ENCODE assay signal across 17 mouse cellular contexts in the genomic region with DNA sequence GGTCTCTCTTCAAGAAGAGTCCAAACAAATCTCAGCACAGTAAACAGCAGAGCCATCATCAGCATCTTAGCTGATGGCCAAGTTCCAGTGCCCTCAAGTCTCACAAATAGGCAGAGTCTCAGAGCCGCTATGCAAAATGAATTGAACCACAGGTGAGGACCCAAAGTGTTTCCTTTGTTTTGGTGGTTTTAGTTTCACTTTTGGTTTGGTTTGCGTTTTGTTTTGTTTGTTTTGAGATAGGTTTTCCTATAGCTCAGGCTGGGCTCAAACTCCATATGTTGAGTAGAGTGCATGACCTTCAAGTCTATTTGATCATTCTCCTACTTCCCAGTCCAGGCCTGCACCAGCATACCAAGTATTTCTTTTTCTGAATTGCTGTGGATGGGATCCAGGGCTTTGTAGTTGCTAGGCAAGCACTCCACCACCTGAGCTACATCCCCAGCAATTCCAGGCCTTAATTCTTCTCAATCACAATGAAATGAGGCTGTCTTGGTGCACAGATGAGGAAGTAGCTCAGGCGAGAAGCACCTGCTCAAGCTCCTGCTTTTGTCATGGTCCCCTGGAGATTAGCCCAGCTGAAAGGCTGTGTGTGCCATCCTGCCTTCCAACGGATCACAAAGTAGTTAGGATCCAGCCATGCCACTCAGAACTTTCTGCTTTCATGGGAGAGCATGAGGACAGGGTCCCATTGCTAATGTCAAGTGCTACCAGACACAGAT. TPM values are rescaled to one million over a fixed set of nuclear protein-coding genes. Genes with fewer than 3 reads are reported as not detected.
DNase-seq lines count a peak whose midpoint lies in the region; ATAC-seq and TF ChIP-seq lines count a peak whose summit lies in the region.
"Had no signal": no experiment of that assay in that cellular context is flagged by ENCODE, and none has a peak within 500 bp of the region (broad histone marks: within the 10 kb centered on the region; RNA-seq: fewer than 3 reads in every experiment).

No protein-coding gene starts in this region.

- 0 out of 2 replicates have a peak overlapping the region, but pooled peaks have one; percentile 4 for H3K4me2 ChIP-seq in liver, embryonic 12.5 days
- peak overlapping the region; percentile 42 for H3K4me2 ChIP-seq in liver, postnatal 0 days (ENCODE audit: low read depth, low read length)
- H3K4me2 ChIP-seq: heart, embryonic 11.5 days; neural tube, embryonic 12.5 days had no signal

- no peak for TF ChIP-seq CTCF in liver, postnatal 0 days (IDR thresholded peaks at IDR 0.05; ENCODE audit: low read depth)

- TF ChIP-seq EP300 in liver, postnatal 0 days (IDR thresholded peaks at IDR 0.05; ENCODE audit: low read depth), result no peak

- peaks cover 13% of the 10 kb centered on the region for H3K4me1 ChIP-seq in liver, embryonic 12.5 days
- 0 out of 2 replicates have a peak, but pooled peaks cover 3% of the 10 kb centered on the region for H3K4me1 ChIP-seq in liver, postnatal 0 days (ENCODE audit: insufficient read depth)
- H3K4me1 ChIP-seq: limb, embryonic 10.5 days; neural tube, embryonic 12.5 days had no signal

- no peaks in the 10 kb centered on the region for H3K9me3 ChIP-seq in liver, embryonic 12.5 days (replicated peaks)
- H3K9me3 ChIP-seq in liver, postnatal 0 days (ENCODE audit: low read length), result no peaks in the 10 kb centered on the region
- H3K9me3 ChIP-seq: hindbrain, embryonic 10.5 days; limb, embryonic 10.5 days; midbrain, embryonic 10.5 days; neural tube, embryonic 12.5 days had no signal

- no peak overlapping the region for H3K27ac ChIP-seq in liver, embryonic 12.5 days
- no peak overlapping the region; the same call in 1 of the 2 replicates for H3K27ac ChIP-seq in liver, postnatal 0 days (ENCODE audit: low read depth)
- H3K27ac ChIP-seq: hindbrain, embryonic 10.5 days; layer of hippocampus, adult 2 months; limb, embryonic 10.5 days; midbrain, embryonic 10.5 days; neural tube, embryonic 12.5 days had no signal

- H3K27me3 ChIP-seq in liver, embryonic 12.5 days (replicated peaks), result peaks cover 2% of the 10 kb centered on the region
- no peaks in the 10 kb centered on the region for H3K27me3 ChIP-seq in liver, postnatal 0 days (ENCODE audit: insufficient read depth, low read length)

- 42% methylated on average over 4 of the region's 4 CpGs for WGBS in liver, embryonic 12.5 days (ENCODE audit: insufficient replicate concordance)
- 40% methylated on average over 4 of the region's 4 CpGs for WGBS in liver, postnatal 0 days (ENCODE audit: insufficient replicate concordance)

- no peak for DNase-seq in liver
- DNase-seq in MEL-GATA-1-ER (ENCODE audit: extremely low read depth, low read depth), result peak; percentile 33
- DNase-seq in liver, postnatal 0 days, result no peak
- DNase-seq in thymus, postnatal 25 days, result peak; percentile 26
- no peak for DNase-seq in adrenal gland, adult 18-20 months (ENCODE audit: low spot score in 2 of 2)
- DNase-seq in c-Kit-positive CD71-positive TER-119-positive erythroid progenitor cells, embryonic 14.5 days (ENCODE audit: low spot score), result no peak
- DNase-seq in frontal cortex, postnatal 10 days (ENCODE audit: low spot score in 2 of 2), result no peak
- DNase-seq: cerebellum, adult 9-11 months; kidney, adult 18-20 months; lung, adult 2 months had no signal

- no peak overlapping the region for H3K4me3 ChIP-seq in liver, embryonic 12.5 days
- H3K4me3 ChIP-seq in liver, postnatal 0 days (ENCODE audit: low read depth, low read length), result no peak overlapping the region
- H3K4me3 ChIP-seq: hindbrain, embryonic 10.5 days; layer of hippocampus, adult 2 months; limb, embryonic 10.5 days; midbrain, embryonic 10.5 days; neural tube, embryonic 12.5 days had no signal

- no peaks in the 10 kb centered on the region for H3K36me3 ChIP-seq in liver, embryonic 12.5 days
- no peaks in the 10 kb centered on the region for H3K36me3 ChIP-seq in liver, postnatal 0 days (replicated peaks; ENCODE audit: insufficient read depth, low read length)
- H3K36me3 ChIP-seq: hindbrain, embryonic 10.5 days; limb, embryonic 10.5 days; midbrain, embryonic 10.5 days; neural tube, embryonic 12.5 days had no signal

- no peak for ATAC-seq in liver, embryonic 12.5 days
- ATAC-seq in liver, postnatal 0 days, result no peak

- no peak overlapping the region for H3K9ac ChIP-seq in liver, embryonic 12.5 days
- no peak overlapping the region for H3K9ac ChIP-seq in liver, postnatal 0 days (replicated peaks)
- H3K9ac ChIP-seq: neural tube, embryonic 12.5 days had no signal

RNA-seq across cellular contexts. Expression of a gene that starts 5.1 kb away (rescaled TPM):
- 7.9 and 9.7 TPM in 2 replicates for polyA plus RNA-seq in liver, embryonic 12.5 days (2016; fragmentation: Nextera tagmentation; extraction: Ambion mirVana)
- polyA plus RNA-seq in liver, postnatal 0 days (2015; fragmentation: Nextera tagmentation; extraction: Ambion mirVana), result 3.4 and 3.6 TPM in 2 replicates
- 10 to 100 TPM; 20.9 to 22.6 TPM for total RNA-seq in adrenal gland, adult 18-20 months (2021)

Comparison
In these comparisons a context has a peak if more than half of its experiments do, and no peak if none do; other contexts are left out.
1. DNase-seq: peak in MEL-GATA-1-ER (single experiment) and thymus, postnatal 25 days (single experiment); none in liver (single experiment), liver, postnatal 0 days (single experiment), adrenal gland, adult 18-20 months (0 of 2), c-Kit-positive CD71-positive TER-119-positive erythroid progenitor cells, embryonic 14.5 days (single experiment) and frontal cortex, postnatal 10 days (0 of 2).